Mouse (Mus musculus) neural tube, embryonic 13.5 days (tissue): ENCODE results near the gene Mmp24. TPM values are rescaled to one million over a fixed set of nuclear protein-coding genes. Genes with fewer than 3 reads are reported as not detected.
A peak's percentile ranks its signal among the peaks of the same experiment; 100 is the strongest.

Experiments used
- ATAC-seq: fragments of 200-750 bp; cut with Nextera tagmentation; 2 replicates; pipeline ENCODE4 v1.8.0; 2017; ENCODE audit warnings: low read depth, mild to moderate bottlenecking, moderate TSS enrichment, moderate library complexity
- H3K27ac ChIP-seq: fragments of 300-500 bp; sonication (generic); replicated peaks from 2 replicates; pipeline ENCODE4 v1.5.1; 2015; ENCODE audit warnings: moderate library complexity, mild to moderate bottlenecking, inconsistent platforms
- H3K27me3 ChIP-seq: fragments of 300-500 bp; sonication (generic); 2 replicates; pipeline ENCODE4 v1.6.1; 2015; ENCODE audit warnings: mild to moderate bottlenecking, inconsistent platforms
- H3K36me3 ChIP-seq: fragments of 300-500 bp; sonication (generic); 2 replicates; pipeline ENCODE4 v1.6.1; 2015; ENCODE audit warnings: mild to moderate bottlenecking, inconsistent platforms
- H3K4me1 ChIP-seq: fragments of 300-500 bp; sonication (generic); replicated peaks from 2 replicates; pipeline ENCODE4 v1.6.1; 2015; ENCODE audit warnings: inconsistent platforms
- H3K4me2 ChIP-seq: fragments of 300-500 bp; sonication (generic); 2 replicates; pipeline ENCODE4 v1.6.1; 2015; ENCODE audit warnings: inconsistent platforms, mild to moderate bottlenecking, moderate library complexity
- H3K4me3 ChIP-seq: fragments of 300-500 bp; sonication (generic); 2 replicates; pipeline ENCODE4 v1.5.1; 2015; ENCODE audit warnings: mild to moderate bottlenecking, inconsistent platforms
- H3K9ac ChIP-seq: fragments of 300-500 bp; sonication (generic); 2 replicates; pipeline ENCODE4 v1.6.1; 2015; ENCODE audit warnings: moderate library complexity, mild to moderate bottlenecking, inconsistent platforms
- H3K9me3 ChIP-seq: fragments of 300-500 bp; sonication (generic); 2 replicates; pipeline ENCODE4 v1.6.1; 2016; ENCODE audit warnings: inconsistent platforms
- WGBS: fragments of 180-500 bp; shearing (Covaris S2); methylation state at CpG from one replicate; pipeline ENCODE4 v1.1.7; 2015; 5-methylcytosine and 5-hydroxymethylcytosine counted together
- polyA plus RNA-seq: library from polyadenylated mRNA; unstranded; fragments of >200 nt; fragmentation: Nextera tagmentation; extraction: Ambion mirVana; gene quantifications from 2 replicates; pipeline ENCODE4 v1.2.1, GENCODE M21; 2015

Gene Mmp24
- polyA plus RNA-seq, 1 experiment from 2014 or later = 12.2 TPM

GRCm38 (mm10) chr2:155745487-155745886 lies 29.7 kb upstream of the Mmp24 start:
- Histone ChIP-seq H3K9me3 (no peaks in the 10 kb centered on the region), H3K4me3 (no peak overlapping the region), H3K4me1 (peaks cover 6% of the 10 kb centered on the region; the same call in 1 of the 2 replicates), H3K36me3 (no peaks in the 10 kb centered on the region), H3K9ac (no peak overlapping the region), H3K4me2 (no peak overlapping the region), H3K27ac (no peak overlapping the region), H3K27me3 (no peaks in the 10 kb centered on the region; the same call in 1 of the 2 replicates)
- no peak for ATAC-seq
- 78% methylated on average over 3 of the region's 3 CpGs for WGBS

GRCm38 (mm10) chr2:155749394-155749793 lies 25.7 kb upstream of the Mmp24 start:
- H3K4me1 ChIP-seq = peaks cover 6% of the 10 kb centered on the region
- H3K36me3 ChIP-seq = no peaks in the 10 kb centered on the region
- no peak overlapping the region for H3K9ac ChIP-seq
- H3K27me3 ChIP-seq = peaks cover 15% of the 10 kb centered on the region
- H3K4me2 ChIP-seq = no peak overlapping the region
- no peak for ATAC-seq
- H3K27ac ChIP-seq = no peak overlapping the region
- WGBS = 90% methylated on average over 4 of the region's 4 CpGs
- H3K9me3 ChIP-seq = no peaks in the 10 kb centered on the region
- H3K4me3 ChIP-seq = no peak overlapping the region

- Histone ChIP-seq H3K9ac (peak within 1 kb of the TSS; percentile 58), H3K4me3 (peak within 1 kb of the TSS; percentile 29), H3K4me1 (peaks cover 6% of the 10 kb centered on the region), H3K27ac (no peak within 1 kb of the TSS), H3K4me2 (peak within 1 kb of the TSS; percentile 56), H3K9me3 (no peaks in the 10 kb centered on the region), H3K36me3 (no peaks in the 10 kb centered on the region), H3K27me3 (peaks cover 15% of the 10 kb centered on the region)
- ATAC-seq = no peak
- 3% methylated on average over 25 of the region's 25 CpGs for WGBS
Measured at GRCm38 (mm10) chr2:155751014-155751786, 23.9 kb upstream of the Mmp24 start, which contains the start of gene Procr. Gene Procr, plus strand, starts transcription at chr2:155751117.

- Histone ChIP-seq H3K9ac (no peak overlapping the region), H3K4me3 (no peak overlapping the region), H3K4me1 (peaks cover 5% of the 10 kb centered on the region), H3K27ac (no peak overlapping the region), H3K9me3 (no peaks in the 10 kb centered on the region), H3K4me2 (no peak overlapping the region), H3K36me3 (no peaks in the 10 kb centered on the region), H3K27me3 (peaks cover 15% of the 10 kb centered on the region)
- ATAC-seq = no peak
- WGBS = 7% methylated on average over 1 of the region's 1 CpGs
Measured at GRCm38 (mm10) chr2:155755746-155756145, 19.4 kb upstream of the Mmp24 start.

- Histone ChIP-seq H3K4me2 (no peak overlapping the region), H3K36me3 (no peaks in the 10 kb centered on the region), H3K4me1 (no peaks in the 10 kb centered on the region), H3K9ac (no peak overlapping the region), H3K27me3 (peaks cover 4% of the 10 kb centered on the region), H3K27ac (no peak overlapping the region), H3K4me3 (no peak overlapping the region), H3K9me3 (no peaks in the 10 kb centered on the region)
- 62% methylated on average over 14 of the region's 14 CpGs for WGBS
- no peak for ATAC-seq
Measured at GRCm38 (mm10) chr2:155756855-155757566, 18.1 kb upstream of the Mmp24 start.

GRCm38 (mm10) chr2:155764679-155765418 lies 10.3 kb upstream of the Mmp24 start:
- Histone ChIP-seq H3K4me2 (no peak overlapping the region), H3K27me3 (no peaks in the 10 kb centered on the region; the same call in 1 of the 2 replicates), H3K4me1 (no peaks in the 10 kb centered on the region), H3K9me3 (no peaks in the 10 kb centered on the region), H3K4me3 (no peak overlapping the region), H3K27ac (no peak overlapping the region), H3K9ac (no peak overlapping the region), H3K36me3 (no peaks in the 10 kb centered on the region)
- WGBS = 60% methylated on average over 13 of the region's 13 CpGs
- ATAC-seq = peak; percentile 75; the same call in 1 of the 2 replicates

GRCm38 (mm10) chr2:155773664-155774063 lies 1.5 kb upstream of the Mmp24 start:
- no peaks in the 10 kb centered on the region for H3K9me3 ChIP-seq
- 65% methylated on average over 4 of the region's 4 CpGs for WGBS
- no peak for ATAC-seq
- no peak overlapping the region for H3K4me2 ChIP-seq
- H3K27me3 ChIP-seq = peaks cover 31% of the 10 kb centered on the region
- no peak overlapping the region for H3K27ac ChIP-seq
- no peak overlapping the region for H3K4me3 ChIP-seq
- H3K4me1 ChIP-seq = peaks cover 37% of the 10 kb centered on the region
- H3K9ac ChIP-seq = no peak overlapping the region
- H3K36me3 ChIP-seq = no peaks in the 10 kb centered on the region

DNA sequence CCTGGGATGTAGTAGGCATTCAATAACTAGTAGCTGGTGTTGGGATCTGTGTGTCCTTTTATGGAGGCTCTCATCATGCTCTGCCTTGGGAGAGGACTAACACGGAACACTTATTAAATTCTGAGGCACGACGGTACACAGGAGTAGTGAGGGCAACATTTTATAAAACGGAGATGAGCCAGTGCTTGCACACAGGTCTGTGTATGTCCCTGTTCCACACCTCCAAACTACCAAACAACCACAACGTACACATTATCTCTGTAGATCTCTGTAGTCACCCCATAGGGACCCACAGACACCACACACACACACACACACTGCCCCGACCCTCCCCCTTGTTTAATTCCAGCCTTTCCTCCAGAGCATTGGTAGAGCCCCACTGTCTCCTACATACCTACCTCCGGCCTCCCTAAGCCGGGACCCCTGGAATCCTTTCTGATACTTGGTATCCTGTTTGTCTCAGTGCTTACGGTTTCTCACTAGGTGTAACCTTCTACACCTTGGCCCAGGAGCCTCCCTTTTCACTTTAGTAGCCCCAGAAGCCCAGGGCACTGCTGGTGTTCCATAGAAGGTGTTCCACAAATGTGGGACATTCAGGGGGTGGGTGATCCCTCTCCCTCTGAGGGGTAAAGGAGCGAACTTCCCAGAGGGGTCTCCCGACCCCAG lies 748 bp upstream of the Mmp24 start:
- H3K4me3 ChIP-seq = peak overlapping the region; percentile 81
- H3K4me2 ChIP-seq = peak overlapping the region; percentile 69
- peaks cover 31% of the 10 kb centered on the region for H3K27me3 ChIP-seq
- no peak overlapping the region; the same call in 1 of the 2 replicates for H3K9ac ChIP-seq
- ATAC-seq = no peak
- no peaks in the 10 kb centered on the region for H3K9me3 ChIP-seq
- WGBS = 53% methylated on average over 11 of the region's 11 CpGs
- no peak overlapping the region for H3K27ac ChIP-seq
- no peaks in the 10 kb centered on the region for H3K36me3 ChIP-seq
- H3K4me1 ChIP-seq = peaks cover 44% of the 10 kb centered on the region

DNA sequence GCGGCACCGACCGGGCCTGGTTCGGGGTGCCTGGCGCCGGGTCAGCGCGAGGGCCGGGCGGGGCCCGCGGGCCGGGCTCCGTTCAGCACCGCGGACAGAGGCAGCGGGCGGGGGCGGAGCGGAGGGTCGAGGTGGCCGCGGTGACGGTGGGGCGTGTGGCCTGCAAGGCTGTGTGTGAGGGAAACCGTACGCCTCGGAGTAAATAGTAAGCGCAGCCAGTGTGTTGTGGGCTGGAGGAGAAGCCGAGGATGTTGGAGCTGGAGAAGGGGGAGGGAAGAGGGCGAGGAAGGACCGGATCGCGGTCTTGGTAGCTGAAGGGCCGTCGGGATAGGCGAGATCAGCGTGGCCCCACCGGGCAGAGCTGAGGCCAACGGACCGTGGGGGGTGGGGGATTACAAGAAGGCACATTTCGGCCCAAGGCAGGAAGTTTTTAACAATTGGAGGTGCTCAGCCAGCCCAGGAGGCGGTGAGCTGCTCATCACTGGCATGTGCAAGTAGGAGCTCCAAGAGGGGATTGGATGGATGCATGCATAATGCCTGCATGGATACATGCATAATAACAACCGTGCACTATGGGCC lies 632 bp downstream of the Mmp24 start:
- peak overlapping the region; percentile 93 for H3K27ac ChIP-seq
- peak overlapping the region; percentile 92 for H3K9ac ChIP-seq
- no peaks in the 10 kb centered on the region for H3K9me3 ChIP-seq
- H3K4me1 ChIP-seq = peaks cover 50% of the 10 kb centered on the region
- peaks cover 31% of the 10 kb centered on the region for H3K27me3 ChIP-seq
- H3K36me3 ChIP-seq = no peaks in the 10 kb centered on the region
- ATAC-seq = peak; percentile 73
- WGBS = 1% methylated on average over 43 of the region's 44 CpGs
- peak overlapping the region; percentile 81 for H3K4me3 ChIP-seq
- peak overlapping the region; percentile 69 for H3K4me2 ChIP-seq

- H3K4me2 ChIP-seq = peak overlapping the region; percentile 69
- ATAC-seq = no peak
- H3K27ac ChIP-seq = peak overlapping the region; percentile 14; the same call in 1 of the 2 replicates
- WGBS = 70% methylated on average over 10 of the region's 10 CpGs
- H3K9ac ChIP-seq = peak overlapping the region; percentile 92
- H3K9me3 ChIP-seq = no peaks in the 10 kb centered on the region
- H3K36me3 ChIP-seq = no peaks in the 10 kb centered on the region
- peak overlapping the region; percentile 81 for H3K4me3 ChIP-seq
- H3K27me3 ChIP-seq = peaks cover 30% of the 10 kb centered on the region
- peaks cover 50% of the 10 kb centered on the region for H3K4me1 ChIP-seq
Measured at GRCm38 (mm10) chr2:155776824-155777687, 1.9 kb downstream of the Mmp24 start.

DNA sequence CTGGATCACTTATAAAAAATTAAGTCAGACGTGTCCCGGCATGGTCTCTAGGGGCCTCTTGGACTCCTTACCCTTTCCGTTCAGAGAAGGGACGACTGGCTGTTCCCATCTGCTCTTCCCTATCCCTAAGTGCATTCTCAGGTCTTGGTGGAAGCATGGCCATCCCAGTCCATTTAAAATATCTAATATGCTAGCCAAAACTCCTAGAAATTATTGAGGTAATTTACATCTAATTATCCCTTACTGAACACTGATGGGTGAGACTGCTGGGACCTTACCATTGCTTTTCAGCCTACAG lies 2.5 kb downstream of the Mmp24 start:
- H3K27ac ChIP-seq = peak overlapping the region; percentile 71; the same call in 1 of the 2 replicates
- no peaks in the 10 kb centered on the region for H3K9me3 ChIP-seq
- peak overlapping the region; percentile 81; the same call in 1 of the 2 replicates for H3K4me3 ChIP-seq
- ATAC-seq = no peak
- no peaks in the 10 kb centered on the region for H3K36me3 ChIP-seq
- H3K9ac ChIP-seq = peak overlapping the region; percentile 92
- WGBS = 36% methylated on average over 4 of the region's 4 CpGs
- peaks cover 50% of the 10 kb centered on the region for H3K4me1 ChIP-seq
- peaks cover 24% of the 10 kb centered on the region for H3K27me3 ChIP-seq
- peak overlapping the region; percentile 69 for H3K4me2 ChIP-seq
